Mouse (Mus musculus): ENCODE data around the gene Crk. TPM values are rescaled to one million over a fixed set of nuclear protein-coding genes. Genes with fewer than 3 reads are reported as not detected.
A peak's percentile ranks its signal among the peaks of the same experiment; 100 is the strongest.

The Crk gene
- polyA plus RNA-seq, 2 experiments = 20.1 to 24.5 TPM

- no peaks in the 10 kb centered on the region for H3K9me3 ChIP-seq (ENCODE audit: control insufficient read depth, low read length)
- H3K9ac ChIP-seq (replicated peaks) = no peak overlapping the region
- ATAC-seq (ENCODE audit: insufficient read depth) (no peak), DNase-seq (ENCODE audit: low read depth in 3 of 3, low spot score in 3 of 3) (no peak)
- H3K27ac ChIP-seq = no peak overlapping the region
- no peak overlapping the region for H3K4me2 ChIP-seq (ENCODE audit: low read depth)
- H3K4me1 ChIP-seq (replicated peaks; ENCODE audit: control insufficient read depth in 2 of 2, insufficient read depth in 2 of 2, low read length in 1 of 2) = peaks cover 10 to 12% of the 10 kb centered on the region in 2 experiments
- no peaks in the 10 kb centered on the region for H3K27me3 ChIP-seq (ENCODE audit: control insufficient read depth, insufficient read depth, low read length)
- H3K4me3 ChIP-seq (ENCODE audit: insufficient read depth in 1 of 2, low read depth in 2 of 2, low read length in 2 of 2) = no peak overlapping the region
- WGBS (ENCODE audit: insufficient replicate concordance) = 82% methylated on average over 3 of the region's 3 CpGs
- no peak for TF ChIP-seq CTCF (IDR thresholded peaks at IDR 0.05; ENCODE audit: low read depth)
- TF ChIP-seq EP300 (IDR thresholded peaks at IDR 0.05; ENCODE audit: low read depth) = no peak
- H3K36me3 ChIP-seq (replicated peaks; ENCODE audit: control insufficient read depth, insufficient read depth, low read depth) = peaks cover 10% of the 10 kb centered on the region
These were observed 4.2 kb upstream of the Crk start for GRCm38 (mm10) chr11:75674875-75675274.

GRCm38 (mm10) chr11:75677881-75678746 is 945 bp upstream of the Crk start:
- WGBS (ENCODE audit: insufficient replicate concordance) = 84% methylated on average over 3 of the region's 3 CpGs
- H3K9ac ChIP-seq (replicated peaks) = peak overlapping the region; percentile 73
- TF ChIP-seq CTCF (IDR thresholded peaks at IDR 0.05; ENCODE audit: low read depth) = no peak
- TF ChIP-seq EP300 (IDR thresholded peaks at IDR 0.05; ENCODE audit: low read depth) = no peak
- no peak for ATAC-seq (ENCODE audit: insufficient read depth)
- peak overlapping the region; percentile 74 for H3K4me2 ChIP-seq (ENCODE audit: low read depth)
- H3K27ac ChIP-seq = peak overlapping the region; percentile 81
- DNase-seq (ENCODE audit: low read depth in 3 of 3, low spot score in 3 of 3) = no peak
- H3K9me3 ChIP-seq (ENCODE audit: control insufficient read depth, low read length) = no peaks in the 10 kb centered on the region
- H3K27me3 ChIP-seq (ENCODE audit: control insufficient read depth, insufficient read depth, low read length) = no peaks in the 10 kb centered on the region
- peaks cover 13% of the 10 kb centered on the region for H3K36me3 ChIP-seq (replicated peaks; ENCODE audit: control insufficient read depth, insufficient read depth, low read depth)
- peak overlapping the region; percentile 85 to 98 for H3K4me3 ChIP-seq (ENCODE audit: insufficient read depth in 1 of 2, low read depth in 2 of 2, low read length in 2 of 2)
- H3K4me1 ChIP-seq (replicated peaks; ENCODE audit: control insufficient read depth in 2 of 2, insufficient read depth in 2 of 2, low read length in 1 of 2) = peaks cover 16 to 20% of the 10 kb centered on the region in 2 experiments

DNA sequence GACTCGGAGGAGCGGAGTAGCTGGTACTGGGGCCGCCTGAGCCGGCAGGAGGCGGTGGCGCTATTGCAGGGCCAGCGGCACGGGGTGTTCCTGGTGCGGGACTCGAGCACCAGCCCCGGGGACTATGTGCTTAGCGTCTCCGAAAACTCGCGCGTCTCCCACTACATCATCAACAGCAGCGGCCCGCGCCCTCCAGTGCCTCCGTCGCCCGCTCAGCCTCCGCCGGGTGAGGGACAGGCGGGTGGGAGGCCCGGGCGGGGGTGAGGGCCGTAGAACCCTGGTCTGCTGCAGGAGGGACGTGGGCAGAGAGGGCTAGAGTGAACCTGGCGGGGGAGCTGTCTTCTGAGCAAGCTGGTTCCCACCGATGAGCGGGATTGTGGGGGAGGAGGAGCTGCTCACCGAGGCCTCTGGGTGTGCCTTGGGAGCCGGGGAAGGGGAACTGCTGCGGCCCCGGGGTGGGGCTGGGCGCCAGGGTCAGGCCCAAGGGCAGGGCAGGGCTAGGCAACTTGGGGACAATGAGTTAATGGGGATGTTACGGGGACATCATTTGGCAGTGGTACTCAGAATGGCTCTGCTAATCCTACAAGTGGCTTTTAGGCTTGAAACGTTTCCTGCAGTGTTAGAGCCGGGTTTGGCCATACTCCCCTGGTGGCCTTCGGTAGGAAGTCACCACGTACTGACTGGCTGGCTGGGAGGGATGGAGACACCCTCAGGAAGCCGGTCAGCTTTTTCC is 546 bp downstream of the Crk start:
- Histone ChIP-seq H3K9me3 (ENCODE audit: control insufficient read depth, low read length) (no peaks in the 10 kb centered on the region), H3K9ac (replicated peaks) (peak overlapping the region; percentile 98), H3K36me3 (replicated peaks; ENCODE audit: control insufficient read depth, insufficient read depth, low read depth) (peaks cover 26% of the 10 kb centered on the region), H3K27ac (peak overlapping the region; percentile 85), H3K27me3 (ENCODE audit: control insufficient read depth, insufficient read depth, low read length) (no peaks in the 10 kb centered on the region), H3K4me2 (ENCODE audit: low read depth) (peak overlapping the region; percentile 95), H3K4me1 (replicated peaks; ENCODE audit: control insufficient read depth in 2 of 2, insufficient read depth in 2 of 2, low read length in 1 of 2) (peaks cover 16 to 20% of the 10 kb centered on the region in 2 experiments), H3K4me3 (ENCODE audit: insufficient read depth in 1 of 2, low read depth in 2 of 2, low read length in 2 of 2) (peak overlapping the region; percentile 83 to 98)
- TF ChIP-seq CTCF (IDR thresholded peaks at IDR 0.05; ENCODE audit: low read depth) = peak; percentile 77
- TF ChIP-seq EP300 (IDR thresholded peaks at IDR 0.05; ENCODE audit: low read depth) = no peak
- peak; percentile 36 to 60 (median 45) for DNase-seq (ENCODE audit: low read depth in 3 of 3, low spot score in 3 of 3)
- ATAC-seq (ENCODE audit: insufficient read depth) = peak; percentile 64
- 2% methylated on average over 43 of the region's 43 CpGs for WGBS (ENCODE audit: insufficient replicate concordance)

DNA sequence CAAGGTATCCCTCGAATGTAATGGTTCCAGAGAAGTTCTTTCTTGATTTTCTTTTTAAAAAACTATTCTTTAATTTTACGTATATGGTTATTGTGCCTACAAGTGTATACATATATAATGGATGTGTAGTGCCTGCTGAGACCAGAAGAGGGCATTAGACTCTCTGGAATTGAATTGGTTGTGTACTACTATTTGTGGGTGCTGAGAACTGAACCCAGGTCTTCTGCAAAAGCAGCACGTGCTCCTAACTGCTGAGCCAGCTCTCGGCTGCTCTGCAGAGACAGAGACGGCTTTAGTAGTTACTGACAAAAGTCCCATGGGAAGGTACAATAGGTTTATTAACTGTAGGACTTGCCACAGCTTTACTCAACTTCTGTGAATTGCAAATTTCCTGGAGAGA is 5.4 kb downstream of the Crk start:
- DNase-seq (ENCODE audit: low read depth in 3 of 3, low spot score in 3 of 3) = no peak
- no peaks in the 10 kb centered on the region for H3K27me3 ChIP-seq (ENCODE audit: control insufficient read depth, insufficient read depth, low read length)
- peaks cover 8 to 10% of the 10 kb centered on the region in 2 experiments for H3K4me1 ChIP-seq (replicated peaks; ENCODE audit: control insufficient read depth in 2 of 2, insufficient read depth in 2 of 2, low read length in 1 of 2)
- WGBS (ENCODE audit: insufficient replicate concordance) = 90% methylated on average over 5 of the region's 5 CpGs
- no peak for ATAC-seq (ENCODE audit: insufficient read depth)
- H3K4me2 ChIP-seq (ENCODE audit: low read depth) = no peak overlapping the region
- no peak overlapping the region for H3K27ac ChIP-seq
- H3K36me3 ChIP-seq (replicated peaks; ENCODE audit: control insufficient read depth, insufficient read depth, low read depth) = peaks cover 35% of the 10 kb centered on the region
- no peak overlapping the region for H3K9ac ChIP-seq (replicated peaks)
- H3K4me3 ChIP-seq (ENCODE audit: insufficient read depth in 1 of 2, low read depth in 2 of 2, low read length in 2 of 2) = no peak overlapping the region
- H3K9me3 ChIP-seq (ENCODE audit: control insufficient read depth, low read length) = no peaks in the 10 kb centered on the region
- TF ChIP-seq EP300 (IDR thresholded peaks at IDR 0.05; ENCODE audit: low read depth) = no peak
- peak; percentile 40; the same call in 1 of the 2 replicates for TF ChIP-seq CTCF (IDR thresholded peaks at IDR 0.05; ENCODE audit: low read depth)

GRCm38 (mm10) chr11:75684956-75685355 is 5.9 kb downstream of the Crk start:
- peaks cover 39% of the 10 kb centered on the region for H3K36me3 ChIP-seq (replicated peaks; ENCODE audit: control insufficient read depth, insufficient read depth, low read depth)
- 83% methylated on average over 2 of the region's 2 CpGs for WGBS (ENCODE audit: insufficient replicate concordance)
- no peak for TF ChIP-seq CTCF (IDR thresholded peaks at IDR 0.05; ENCODE audit: low read depth)
- no peak for TF ChIP-seq EP300 (IDR thresholded peaks at IDR 0.05; ENCODE audit: low read depth)

More at GRCm38 (mm10) chr11:75684956-75685355, 5.9 kb downstream of the Crk start:
- ATAC-seq (ENCODE audit: insufficient read depth) (no peak), DNase-seq (ENCODE audit: low read depth in 3 of 3, low spot score in 3 of 3) (no peak)
- H3K4me2 ChIP-seq (ENCODE audit: low read depth) = no peak overlapping the region
- no peaks in the 10 kb centered on the region for H3K27me3 ChIP-seq (ENCODE audit: control insufficient read depth, insufficient read depth, low read length)
- H3K4me1 ChIP-seq (replicated peaks; ENCODE audit: control insufficient read depth in 2 of 2, insufficient read depth in 2 of 2, low read length in 1 of 2) = peaks cover 8 to 10% of the 10 kb centered on the region in 2 experiments
- no peak overlapping the region for H3K9ac ChIP-seq (replicated peaks)
- H3K27ac ChIP-seq = no peak overlapping the region
- no peak overlapping the region for H3K4me3 ChIP-seq (ENCODE audit: insufficient read depth in 1 of 2, low read depth in 2 of 2, low read length in 2 of 2)
- no peaks in the 10 kb centered on the region for H3K9me3 ChIP-seq (ENCODE audit: control insufficient read depth, low read length)

Data from liver, embryonic 14.5 days (tissue).